Mouse (Mus musculus) heart, postnatal 0 days (tissue): ENCODE data around the gene Ldb1. TPM values are rescaled to one million over a fixed set of nuclear protein-coding genes. Genes with fewer than 3 reads are reported as not detected.
"Not testable (repeated sequence)": the region's sequence is repeated elsewhere in the genome, so short reads cannot be mapped to it uniquely, and the experiment has no call there.

Experiments
- ATAC-seq: fragments of 200-750 bp; cut with Nextera tagmentation; 2 replicates; pipeline ENCODE4 v1.8.0; 2017; ENCODE audit warnings: low read depth, moderate number of reproducible peaks, moderate library complexity; ENCODE audit not compliant: insufficient read depth
- DNase-seq: peaks from one replicate; pipeline ENCODE4 v3.0.0-alpha.2; 2016; ENCODE audit warnings: low spot score
- H3K27ac ChIP-seq: fragments of 300-500 bp; sonication (generic); 2 replicates; pipeline ENCODE4 v1.5.1; 2014; ENCODE audit warnings: low read depth, mild to moderate bottlenecking
- H3K27me3 ChIP-seq: fragments of 300-500 bp; sonication (generic); 2 replicates; pipeline ENCODE4 v1.6.1; 2014; ENCODE audit warnings: low read length, mixed read lengths; ENCODE audit not compliant: control insufficient read depth, insufficient read depth
- H3K36me3 ChIP-seq: fragments of 300-500 bp; sonication (generic); replicated peaks from 2 replicates; pipeline ENCODE4 v1.6.1; 2014; ENCODE audit warnings: low read length, mixed read lengths; ENCODE audit not compliant: control insufficient read depth, insufficient read depth
- H3K4me1 ChIP-seq: fragments of 300-500 bp; sonication (generic); 2 replicates; pipeline ENCODE4 v1.6.1; 2014; ENCODE audit warnings: antibody characterized with exemption; ENCODE audit not compliant: control insufficient read depth, insufficient read depth
- H3K4me2 ChIP-seq: fragments of 300-500 bp; sonication (generic); 2 replicates; pipeline ENCODE4 v1.6.1; 2014; ENCODE audit warnings: low read depth, mild to moderate bottlenecking, low read length, moderate library complexity
- H3K4me3 ChIP-seq: fragments of 300-500 bp; sonication (generic); 2 replicates; pipeline ENCODE4 v1.5.1; 2014; ENCODE audit warnings: low read depth, low read length
- H3K9ac ChIP-seq: fragments of 300-500 bp; sonication (generic); replicated peaks from 2 replicates; pipeline ENCODE4 v1.6.1; 2014; ENCODE audit warnings: low read depth, low read length, mixed read lengths
- H3K9me3 ChIP-seq: fragments of 300-500 bp; sonication (generic); replicated peaks from 2 replicates; pipeline ENCODE4 v1.6.1; 2016; ENCODE audit warnings: low read length; ENCODE audit not compliant: control insufficient read depth
- CTCF ChIP-seq: IDR thresholded peaks from 2 replicates; pipeline ENCODE4 v1.5.1; 2016; ENCODE audit warnings: antibody characterized with exemption, control low read depth, low read depth
- EP300 ChIP-seq: IDR thresholded peaks from 2 replicates; pipeline ENCODE4 v1.6.1; 2016; ENCODE audit warnings: antibody characterized with exemption, low read depth
- WGBS: fragments of 180-500 bp; shearing (Covaris S2); extraction: QIAGEN DNeasy Blood & Tissue Kit; methylation state at CpG from one replicate; pipeline ENCODE4 v1.1.7; 2014; 5-methylcytosine and 5-hydroxymethylcytosine counted together
- polyA plus RNA-seq: library from polyadenylated mRNA; unstranded; fragments of >200 nt; fragmentation: Nextera tagmentation; extraction: Ambion mirVana; gene quantifications from 2 replicates; pipeline ENCODE4 v1.2.1, GENCODE M21; 2015
- total RNA-seq: library from RNA; depleted of rRNA; stranded (reverse); fragments of >200 nt; gene quantifications from 2 replicates; pipeline ENCODE4 v1.2.3, GENCODE M21; 2014; ENCODE audit warnings: low replicate concordance; rRNA removed

Ldb1 gene
- total and polyA plus RNA-seq, 2 experiments from 2014 or later: 59.3 to 79.3 TPM

GRCm38 (mm10) chr19:45997365-45997764, 47.6 kb downstream of the Ldb1 start:
- no peaks in the 10 kb centered on the region for H3K27me3 ChIP-seq
- ATAC-seq (no peak), DNase-seq (no peak)
- peak overlapping the region; percentile 86 for H3K9ac ChIP-seq
- H3K4me3 ChIP-seq: peak overlapping the region; percentile 82
- 54% methylated on average over 5 of the region's 5 CpGs for WGBS
- H3K27ac ChIP-seq: peak overlapping the region; percentile 92
- H3K4me1 ChIP-seq: 0 out of 2 replicates have a peak, but pooled peaks cover 9% of the 10 kb centered on the region
- peak overlapping the region; percentile 80 for H3K4me2 ChIP-seq
- H3K9me3 ChIP-seq: no peaks in the 10 kb centered on the region
- TF ChIP-seq CTCF (no peak), EP300 (no peak)
- H3K36me3 ChIP-seq: no peaks in the 10 kb centered on the region

- H3K9ac ChIP-seq: no peak overlapping the region
- 0 out of 2 replicates have a peak, but pooled peaks cover 9% of the 10 kb centered on the region for H3K4me1 ChIP-seq
- TF ChIP-seq CTCF: no peak
- no peak for TF ChIP-seq EP300
- ATAC-seq: no peak
- H3K4me3 ChIP-seq: no peak overlapping the region
- H3K27ac ChIP-seq: no peak overlapping the region
- no peaks in the 10 kb centered on the region for H3K9me3 ChIP-seq
- H3K27me3 ChIP-seq: no peaks in the 10 kb centered on the region
- no peak overlapping the region for H3K4me2 ChIP-seq
- no peak for DNase-seq
- no peaks in the 10 kb centered on the region for H3K36me3 ChIP-seq
- 97% methylated on average over 13 of the region's 13 CpGs for WGBS
These were observed 50.9 kb downstream of the Ldb1 start for GRCm38 (mm10) chr19:45993981-45994737.

GRCm38 (mm10) chr19:45993441-45993840, 51.6 kb downstream of the Ldb1 start:
- WGBS: 89% methylated on average over 6 of the region's 6 CpGs
- H3K27me3 ChIP-seq: not testable (repeated sequence)

GRCm38 (mm10) chr19:45991171-45991570, 53.8 kb downstream of the Ldb1 start:
- TF ChIP-seq CTCF: no peak
- TF ChIP-seq EP300: no peak
- no peak overlapping the region for H3K9ac ChIP-seq
- no peak overlapping the region for H3K27ac ChIP-seq
- H3K36me3 ChIP-seq: 0 out of 2 replicates have a peak, but pooled peaks cover 7% of the 10 kb centered on the region
- ATAC-seq: no peak
- H3K9me3 ChIP-seq: no peaks in the 10 kb centered on the region
- DNase-seq: no peak
- no peak overlapping the region for H3K4me3 ChIP-seq
- no peaks in the 10 kb centered on the region for H3K27me3 ChIP-seq
- 78% methylated on average over 3 of the region's 3 CpGs for WGBS
- H3K4me1 ChIP-seq: no peaks in the 10 kb centered on the region
- H3K4me2 ChIP-seq: no peak overlapping the region

More at GRCm38 (mm10) chr19:45993441-45993840, 51.6 kb downstream of the Ldb1 start:
- H3K27ac ChIP-seq, DNase-seq, H3K9me3 ChIP-seq, H3K4me3 ChIP-seq, ATAC-seq, H3K36me3 ChIP-seq, H3K4me2 ChIP-seq, H3K4me1 ChIP-seq, H3K9ac ChIP-seq: not testable (repeated sequence)

GRCm38 (mm10) chr19:45988238-45988637, 56.8 kb downstream of the Ldb1 start:
- Histone ChIP-seq H3K9ac (no peak overlapping the region), H3K27me3 (no peaks in the 10 kb centered on the region), H3K4me3 (no peak overlapping the region), H3K4me2 (no peak overlapping the region), H3K4me1 (no peaks in the 10 kb centered on the region), H3K27ac (no peak overlapping the region), H3K9me3 (no peaks in the 10 kb centered on the region), H3K36me3 (0 out of 2 replicates have a peak, but pooled peaks cover 7% of the 10 kb centered on the region)
- DNase-seq (no peak), ATAC-seq (no peak)
- WGBS: 88% methylated on average over 3 of the region's 3 CpGs
- no peak for TF ChIP-seq EP300

GRCm38 (mm10) chr19:45984379-45984778, 60.6 kb downstream of the Ldb1 start:
- ATAC-seq: no peak

More at GRCm38 (mm10) chr19:45984379-45984778, 60.6 kb downstream of the Ldb1 start:
- Histone ChIP-seq H3K27ac (no peak overlapping the region), H3K4me1 (no peaks in the 10 kb centered on the region), H3K4me3 (no peak overlapping the region), H3K9ac (no peak overlapping the region), H3K9me3 (no peaks in the 10 kb centered on the region), H3K4me2 (no peak overlapping the region), H3K27me3 (no peaks in the 10 kb centered on the region), H3K36me3 (peaks cover 15% of the 10 kb centered on the region; the same call in 1 of the 2 replicates)
- DNase-seq: no peak
- TF ChIP-seq EP300 (no peak), CTCF (no peak)

Other genes starting within 250 kb of the Ldb1 start
- gene Kcnip2, start 229.2 kb downstream of the Ldb1 start, total RNA-seq: 81.7 and 90.6 TPM in 2 replicates
- 41.8 and 44.5 TPM in 2 replicates for gene Kcnip2, start 229.2 kb downstream of the Ldb1 start, polyA plus RNA-seq
- 7.0 and 11.4 TPM in 2 replicates for gene Armh3, start 46.7 kb downstream of the Ldb1 start, total RNA-seq
- gene Armh3, start 46.7 kb downstream of the Ldb1 start, polyA plus RNA-seq: 10.4 and 11.1 TPM in 2 replicates
- 9.7 and 12.1 TPM in 2 replicates for gene Hps6, start 41.7 kb downstream of the Ldb1 start, total RNA-seq
- gene Hps6, start 41.7 kb downstream of the Ldb1 start, polyA plus RNA-seq: 5.6 and 6.3 TPM in 2 replicates
- 6.3 and 6.8 TPM in 2 replicates for gene Pprc1, start 328 bp downstream of the Ldb1 start, total RNA-seq
- 5.1 and 6.5 TPM in 2 replicates for gene Pprc1, start 328 bp downstream of the Ldb1 start, polyA plus RNA-seq
- gene Nolc1, start 30.6 kb upstream of the Ldb1 start, total RNA-seq: 11.0 and 19.7 TPM in 2 replicates
- 22.7 and 28.1 TPM in 2 replicates for gene Nolc1, start 30.6 kb upstream of the Ldb1 start, polyA plus RNA-seq
- not detected in 2 replicates for gene Elovl3, start 86.7 kb upstream of the Ldb1 start, total RNA-seq
- not detected in 2 replicates for gene Elovl3, start 86.7 kb upstream of the Ldb1 start, polyA plus RNA-seq
- not detected in 2 replicates for gene Pitx3, start 103.1 kb upstream of the Ldb1 start, total RNA-seq
- gene Pitx3, start 103.1 kb upstream of the Ldb1 start, polyA plus RNA-seq: not detected in 2 replicates
- 39.7 and 46.8 TPM in 2 replicates for gene Gbf1, start 107.3 kb upstream of the Ldb1 start, total RNA-seq
- gene Gbf1, start 107.3 kb upstream of the Ldb1 start, polyA plus RNA-seq: 27.5 and 29.0 TPM in 2 replicates